Mouse (Mus musculus): ENCODE measurements around the gene 3110001I22Rik. TPM values are rescaled to one million over a fixed set of nuclear protein-coding genes. Genes with fewer than 3 reads are reported as not detected.

The 3110001I22Rik gene
- polyA plus RNA-seq, 1 experiment, result 0.97 TPM

- no peaks in the 10 kb centered on the region for H3K4me1 ChIP-seq (ENCODE audit: control insufficient read depth, insufficient read depth, insufficient read length)
- WGBS, result 53% methylated on average over 2 of the region's 2 CpGs
- DNase-seq (ENCODE audit: low read depth in 1 of 2, low spot score in 2 of 2), result no peak
- no peaks in the 10 kb centered on the region for H3K36me3 ChIP-seq (ENCODE audit: control insufficient read depth, insufficient read depth, low read length)
- H3K27me3 ChIP-seq (ENCODE audit: control insufficient read depth, insufficient read depth, low read length), result no peaks in the 10 kb centered on the region
- H3K27ac ChIP-seq (ENCODE audit: insufficient read depth, low read length), result no peak overlapping the region
- H3K4me3 ChIP-seq (ENCODE audit: extremely low read depth, insufficient read depth, insufficient read length), result no peak overlapping the region
- TF ChIP-seq CTCF (IDR thresholded peaks at IDR 0.05; ENCODE audit: extremely low read depth, insufficient read depth, insufficient read length, insufficient replicate concordance) (no peak), POLR2A (IDR thresholded peaks at IDR 0.05; ENCODE audit: low read depth, low read length) (no peak)
Observed at GRCm38 (mm10) chr16:13716821-13717553, 45.3 kb downstream of the 3110001I22Rik start.

GRCm38 (mm10) chr16:13722937-13723336, 51.2 kb downstream of the 3110001I22Rik start:
- no peak for DNase-seq (ENCODE audit: low read depth in 1 of 2, low spot score in 2 of 2)
- WGBS, result 50% methylated on average over 10 of the region's 10 CpGs

GRCm38 (mm10) chr16:13727811-13728335, 56.1 kb downstream of the 3110001I22Rik start:
- TF ChIP-seq CTCF (IDR thresholded peaks at IDR 0.05; ENCODE audit: extremely low read depth, insufficient read depth, insufficient read length, insufficient replicate concordance), result no peak
- TF ChIP-seq POLR2A (IDR thresholded peaks at IDR 0.05; ENCODE audit: low read depth, low read length), result no peak
- H3K4me1 ChIP-seq (ENCODE audit: control insufficient read depth, insufficient read depth, insufficient read length), result no peaks in the 10 kb centered on the region

More at GRCm38 (mm10) chr16:13722937-13723336, 51.2 kb downstream of the 3110001I22Rik start:
- Histone ChIP-seq H3K36me3 (ENCODE audit: control insufficient read depth, insufficient read depth, low read length) (no peaks in the 10 kb centered on the region), H3K27ac (ENCODE audit: insufficient read depth, low read length) (no peak overlapping the region), H3K4me1 (ENCODE audit: control insufficient read depth, insufficient read depth, insufficient read length) (no peaks in the 10 kb centered on the region), H3K27me3 (ENCODE audit: control insufficient read depth, insufficient read depth, low read length) (no peaks in the 10 kb centered on the region), H3K4me3 (ENCODE audit: extremely low read depth, insufficient read depth, insufficient read length) (no peak overlapping the region)
- no peak for TF ChIP-seq CTCF (IDR thresholded peaks at IDR 0.05; ENCODE audit: extremely low read depth, insufficient read depth, insufficient read length, insufficient replicate concordance)
- no peak for TF ChIP-seq POLR2A (IDR thresholded peaks at IDR 0.05; ENCODE audit: low read depth, low read length)

More at GRCm38 (mm10) chr16:13727811-13728335, 56.1 kb downstream of the 3110001I22Rik start:
- Histone ChIP-seq H3K4me3 (ENCODE audit: extremely low read depth, insufficient read depth, insufficient read length) (no peak overlapping the region), H3K27ac (ENCODE audit: insufficient read depth, low read length) (no peak overlapping the region), H3K27me3 (ENCODE audit: control insufficient read depth, insufficient read depth, low read length) (no peaks in the 10 kb centered on the region), H3K36me3 (ENCODE audit: control insufficient read depth, insufficient read depth, low read length) (no peaks in the 10 kb centered on the region)
- WGBS, result 85% methylated on average over 5 of the region's 5 CpGs
- DNase-seq (ENCODE audit: low read depth in 1 of 2, low spot score in 2 of 2), result no peak

Other genes with a start within 250 kb of the 3110001I22Rik start
- 8.8 and 9.9 TPM in 2 replicates for gene Parn, start 3.8 kb upstream of the 3110001I22Rik start, polyA plus RNA-seq (2012; rRNA removed)
- gene Bfar, start 71 bp upstream of the 3110001I22Rik start, polyA plus RNA-seq (2012; rRNA removed), result 15.6 and 18.1 TPM in 2 replicates
- 0.12 and 0.23 TPM in 2 replicates for gene Pla2g10, start 59.1 kb downstream of the 3110001I22Rik start, polyA plus RNA-seq (2012; rRNA removed)
- gene Rrn3, start 108.8 kb downstream of the 3110001I22Rik start, polyA plus RNA-seq (2012; rRNA removed), result 5.9 and 6.0 TPM in 2 replicates
- 42.8 and 48.7 TPM in 2 replicates for gene Ntan1, start 146.9 kb downstream of the 3110001I22Rik start, polyA plus RNA-seq (2012; rRNA removed)
- gene Pdxdc1, start 231.2 kb downstream of the 3110001I22Rik start, polyA plus RNA-seq (2012; rRNA removed), result 29.9 and 34.7 TPM in 2 replicates
- 0.30 and 0.95 TPM in 2 replicates for gene Mpv17l, start 231.2 kb downstream of the 3110001I22Rik start, polyA plus RNA-seq (2012; rRNA removed)

Data from spleen, adult 2 months (tissue).